Mouse (Mus musculus): Measurements from ENCODE around the gene Mgl2. TPM values are rescaled to one million over a fixed set of nuclear protein-coding genes. Genes with fewer than 3 reads are reported as not detected.

The Mgl2 gene
- 0.16 and 0.20 TPM in 2 replicates for polyA plus RNA-seq (2014; fragmentation: Nextera tagmentation; extraction: Ambion mirVana)

DNA sequence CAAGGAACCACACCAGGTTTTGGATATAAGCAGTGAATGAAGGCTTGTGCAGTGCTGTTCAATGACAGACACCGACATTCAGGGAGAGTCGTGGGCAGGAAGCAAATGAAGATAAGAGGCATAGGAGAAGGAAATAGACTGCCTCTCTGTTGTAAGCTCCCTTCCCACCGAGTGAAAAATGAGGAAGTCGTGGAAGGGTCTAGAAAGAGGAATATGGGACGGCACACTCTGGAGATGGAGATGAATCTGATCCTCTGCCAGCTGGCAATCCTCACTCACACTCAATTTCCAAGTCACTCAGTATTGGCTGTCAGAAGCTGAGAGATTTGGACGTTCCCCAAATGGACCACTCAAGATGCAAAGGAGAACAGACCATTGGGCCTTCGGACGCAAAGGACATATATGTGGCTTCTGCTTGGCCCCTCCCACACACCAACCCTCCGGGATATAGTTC lies at the start of gene Mgl2:
TSS of gene Mgl2 (plus strand) at position 404 of the 454 bp plus-strand sequence.
- H3K4me2 ChIP-seq (ENCODE audit: low read length): no peak within 1 kb of the TSS
- H3K4me1 ChIP-seq (ENCODE audit: control insufficient read depth in 2 of 2, insufficient read depth in 2 of 2, low read length in 2 of 2): no peaks in the 10 kb centered on the region; a peak in 1 of 4 replicates
- H3K27me3 ChIP-seq (ENCODE audit: control insufficient read depth, insufficient read depth, low read length): no peaks in the 10 kb centered on the region
- H3K4me3 ChIP-seq (ENCODE audit: control insufficient read depth in 1 of 2, insufficient read depth in 1 of 2, low read depth in 1 of 2, low read length in 2 of 2): no peak within 1 kb of the TSS
- no peak within 1 kb of the TSS for H3K27ac ChIP-seq (replicated peaks in 1 of 2; ENCODE audit: control insufficient read depth in 1 of 2, insufficient read depth in 1 of 2, low read depth in 2 of 2, low read length in 2 of 2)
- WGBS: 50% methylated on average over 9 of the region's 9 CpGs
- no peaks in the 10 kb centered on the region for H3K36me3 ChIP-seq (ENCODE audit: control insufficient read depth, insufficient read depth, low read length)
- H3K9ac ChIP-seq (ENCODE audit: low read length): no peak within 1 kb of the TSS
- H3K9me3 ChIP-seq (ENCODE audit: control insufficient read depth, low read length): no peaks in the 10 kb centered on the region
- ATAC-seq (ENCODE audit: insufficient number of reproducible peaks, insufficient read depth, low FRiP score, low read depth): no peak

GRCm38 (mm10) chr11:70080803-70081590 lies 49.1 kb upstream of the Mgl2 start:
- H3K36me3 ChIP-seq (ENCODE audit: control insufficient read depth, insufficient read depth, low read length): no peaks in the 10 kb centered on the region
- no peaks in the 10 kb centered on the region for H3K27me3 ChIP-seq (ENCODE audit: control insufficient read depth, insufficient read depth, low read length)
- no peak overlapping the region for H3K9ac ChIP-seq (ENCODE audit: low read length)
- no peak for ATAC-seq (ENCODE audit: insufficient number of reproducible peaks, insufficient read depth, low FRiP score, low read depth)
- no peak overlapping the region for H3K4me2 ChIP-seq (ENCODE audit: low read length)
- H3K27ac ChIP-seq (replicated peaks in 1 of 2; ENCODE audit: control insufficient read depth in 1 of 2, insufficient read depth in 1 of 2, low read depth in 2 of 2, low read length in 2 of 2): no peak overlapping the region
- peaks cover 0 to 4% of the 10 kb centered on the region in 2 experiments; a peak in 1 of 4 replicates for H3K4me1 ChIP-seq (ENCODE audit: control insufficient read depth in 2 of 2, insufficient read depth in 2 of 2, low read length in 2 of 2)
- no peak overlapping the region for H3K4me3 ChIP-seq (ENCODE audit: control insufficient read depth in 1 of 2, insufficient read depth in 1 of 2, low read depth in 1 of 2, low read length in 2 of 2)
- H3K9me3 ChIP-seq (ENCODE audit: control insufficient read depth, low read length): no peaks in the 10 kb centered on the region
- WGBS: 77% methylated on average over 15 of the region's 15 CpGs

DNA sequence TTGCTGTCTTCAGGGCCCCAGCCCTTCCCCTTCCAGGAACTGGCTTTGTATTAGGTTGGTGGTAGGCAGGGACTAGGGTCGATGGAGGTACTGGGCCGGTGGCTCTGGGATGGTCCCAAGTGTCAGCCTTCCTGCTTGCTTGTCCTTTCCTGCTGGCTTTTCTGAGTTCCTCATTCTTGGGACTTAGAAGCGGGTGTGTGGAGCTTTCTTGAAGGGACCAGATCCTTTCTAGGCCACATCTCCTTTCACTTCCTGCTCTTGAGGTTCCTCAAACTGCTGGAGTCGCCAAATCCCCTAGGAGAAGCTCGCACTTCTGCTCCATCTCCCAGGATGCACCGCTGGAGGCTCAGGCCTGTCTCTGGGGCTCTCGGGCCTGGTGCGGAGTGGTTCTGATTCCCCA lies 45.6 kb upstream of the Mgl2 start:
- Histone ChIP-seq H3K9me3 (ENCODE audit: control insufficient read depth, low read length) (no peaks in the 10 kb centered on the region), H3K27me3 (ENCODE audit: control insufficient read depth, insufficient read depth, low read length) (no peaks in the 10 kb centered on the region), H3K4me1 (ENCODE audit: control insufficient read depth in 2 of 2, insufficient read depth in 2 of 2, low read length in 2 of 2) (peaks cover 0 to 4% of the 10 kb centered on the region in 2 experiments; a peak in 1 of 4 replicates), H3K27ac (replicated peaks in 1 of 2; ENCODE audit: control insufficient read depth in 1 of 2, insufficient read depth in 1 of 2, low read depth in 2 of 2, low read length in 2 of 2) (no peak overlapping the region), H3K9ac (ENCODE audit: low read length) (no peak overlapping the region), H3K36me3 (ENCODE audit: control insufficient read depth, insufficient read depth, low read length) (no peaks in the 10 kb centered on the region), H3K4me3 (ENCODE audit: control insufficient read depth in 1 of 2, insufficient read depth in 1 of 2, low read depth in 1 of 2, low read length in 2 of 2) (no peak overlapping the region), H3K4me2 (ENCODE audit: low read length) (no peak overlapping the region)
- ATAC-seq (ENCODE audit: insufficient number of reproducible peaks, insufficient read depth, low FRiP score, low read depth): no peak
- WGBS: 81% methylated on average over 8 of the region's 8 CpGs

- no peak for ATAC-seq (ENCODE audit: insufficient number of reproducible peaks, insufficient read depth, low FRiP score, low read depth)
- no peaks in the 10 kb centered on the region for H3K36me3 ChIP-seq (ENCODE audit: control insufficient read depth, insufficient read depth, low read length)
- no peak within 1 kb of the TSS for H3K9ac ChIP-seq (ENCODE audit: low read length)
- 71% methylated on average over 12 of the region's 12 CpGs for WGBS
- H3K9me3 ChIP-seq (ENCODE audit: control insufficient read depth, low read length): no peaks in the 10 kb centered on the region
- H3K4me3 ChIP-seq (ENCODE audit: control insufficient read depth in 1 of 2, insufficient read depth in 1 of 2, low read depth in 1 of 2, low read length in 2 of 2): no peak within 1 kb of the TSS
- H3K4me1 ChIP-seq (ENCODE audit: control insufficient read depth in 2 of 2, insufficient read depth in 2 of 2, low read length in 2 of 2): no peaks in the 10 kb centered on the region
- no peak within 1 kb of the TSS for H3K27ac ChIP-seq (replicated peaks in 1 of 2; ENCODE audit: control insufficient read depth in 1 of 2, insufficient read depth in 1 of 2, low read depth in 2 of 2, low read length in 2 of 2)
- no peaks in the 10 kb centered on the region for H3K27me3 ChIP-seq (ENCODE audit: control insufficient read depth, insufficient read depth, low read length)
- H3K4me2 ChIP-seq (ENCODE audit: low read length): no peak within 1 kb of the TSS
Measured at GRCm38 (mm10) chr11:70091986-70092783, 37.9 kb upstream of the Mgl2 start, which contains the start of gene Asgr2. TSS of gene Asgr2 (plus strand) at chr11:70092644.

DNA sequence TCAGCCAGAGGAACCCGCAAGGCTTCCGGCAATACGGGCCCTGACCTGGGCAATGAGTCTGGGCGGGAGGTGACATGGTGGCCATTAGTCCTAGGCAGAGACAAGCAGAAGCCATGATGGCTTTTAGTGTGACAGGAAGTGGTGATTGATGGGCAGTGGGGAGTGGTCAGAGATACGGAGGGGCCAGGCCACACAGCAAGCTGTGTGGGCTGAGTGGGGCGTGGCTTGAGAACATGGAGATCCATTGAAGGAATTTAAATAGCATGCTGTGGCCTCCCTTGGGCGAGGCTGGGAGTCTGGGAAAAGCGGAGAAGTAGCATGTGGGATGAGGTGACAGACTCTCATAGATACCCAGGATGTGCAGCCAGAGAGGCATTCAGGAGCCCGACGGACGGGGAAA lies 32.7 kb upstream of the Mgl2 start:
- Histone ChIP-seq H3K4me3 (ENCODE audit: control insufficient read depth in 1 of 2, insufficient read depth in 1 of 2, low read depth in 1 of 2, low read length in 2 of 2) (no peak overlapping the region), H3K9me3 (ENCODE audit: control insufficient read depth, low read length) (no peaks in the 10 kb centered on the region), H3K27ac (replicated peaks in 1 of 2; ENCODE audit: control insufficient read depth in 1 of 2, insufficient read depth in 1 of 2, low read depth in 2 of 2, low read length in 2 of 2) (no peak overlapping the region), H3K36me3 (ENCODE audit: control insufficient read depth, insufficient read depth, low read length) (no peaks in the 10 kb centered on the region), H3K9ac (ENCODE audit: low read length) (no peak overlapping the region), H3K27me3 (ENCODE audit: control insufficient read depth, insufficient read depth, low read length) (no peaks in the 10 kb centered on the region), H3K4me2 (ENCODE audit: low read length) (no peak overlapping the region), H3K4me1 (ENCODE audit: control insufficient read depth in 2 of 2, insufficient read depth in 2 of 2, low read length in 2 of 2) (no peaks in the 10 kb centered on the region)
- 73% methylated on average over 11 of the region's 11 CpGs for WGBS
- ATAC-seq (ENCODE audit: insufficient number of reproducible peaks, insufficient read depth, low FRiP score, low read depth): no peak

DNA sequence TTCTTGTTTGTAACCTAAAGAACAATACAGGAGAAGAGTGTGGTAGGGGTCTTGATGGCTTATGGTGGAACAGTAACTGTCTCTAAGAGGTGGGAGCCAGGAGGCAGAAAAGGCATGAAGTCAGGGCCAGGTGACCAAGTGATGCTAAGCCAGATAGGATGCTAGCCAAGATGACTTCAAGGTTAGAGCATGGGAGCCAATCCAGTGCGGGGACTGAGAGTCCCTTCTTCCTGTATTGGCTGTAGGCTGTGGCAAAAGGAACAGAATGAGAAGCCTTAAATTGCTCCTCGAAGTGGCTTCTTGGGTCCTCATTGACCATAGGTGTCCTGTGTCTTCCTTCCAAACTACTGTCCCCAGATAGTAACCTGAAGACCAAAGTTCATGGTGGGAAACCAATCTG lies 31.0 kb upstream of the Mgl2 start:
- ATAC-seq (ENCODE audit: insufficient number of reproducible peaks, insufficient read depth, low FRiP score, low read depth): no peak
- 82% methylated on average over 2 of the region's 2 CpGs for WGBS
- no peak overlapping the region for H3K4me3 ChIP-seq (ENCODE audit: control insufficient read depth in 1 of 2, insufficient read depth in 1 of 2, low read depth in 1 of 2, low read length in 2 of 2)

GRCm38 (mm10) chr11:70099809-70100208 lies 30.3 kb upstream of the Mgl2 start:
- no peak overlapping the region for H3K27ac ChIP-seq (replicated peaks in 1 of 2; ENCODE audit: control insufficient read depth in 1 of 2, insufficient read depth in 1 of 2, low read depth in 2 of 2, low read length in 2 of 2)
- no peaks in the 10 kb centered on the region for H3K9me3 ChIP-seq (ENCODE audit: control insufficient read depth, low read length)
- no peaks in the 10 kb centered on the region for H3K4me1 ChIP-seq (ENCODE audit: control insufficient read depth in 2 of 2, insufficient read depth in 2 of 2, low read length in 2 of 2)
- H3K9ac ChIP-seq (ENCODE audit: low read length): no peak overlapping the region
- no peaks in the 10 kb centered on the region for H3K36me3 ChIP-seq (ENCODE audit: control insufficient read depth, insufficient read depth, low read length)
- H3K4me3 ChIP-seq (ENCODE audit: control insufficient read depth in 1 of 2, insufficient read depth in 1 of 2, low read depth in 1 of 2, low read length in 2 of 2): no peak overlapping the region
- 76% methylated on average over 2 of the region's 2 CpGs for WGBS
- H3K27me3 ChIP-seq (ENCODE audit: control insufficient read depth, insufficient read depth, low read length): no peaks in the 10 kb centered on the region
- no peak for ATAC-seq (ENCODE audit: insufficient number of reproducible peaks, insufficient read depth, low FRiP score, low read depth)
- no peak overlapping the region for H3K4me2 ChIP-seq (ENCODE audit: low read length)

More for the DNA sequence above, 31.0 kb upstream of the Mgl2 start:
- H3K4me2 ChIP-seq (ENCODE audit: low read length): no peak overlapping the region
- no peaks in the 10 kb centered on the region for H3K27me3 ChIP-seq (ENCODE audit: control insufficient read depth, insufficient read depth, low read length)
- no peaks in the 10 kb centered on the region for H3K4me1 ChIP-seq (ENCODE audit: control insufficient read depth in 2 of 2, insufficient read depth in 2 of 2, low read length in 2 of 2)
- H3K9ac ChIP-seq (ENCODE audit: low read length): no peak overlapping the region
- no peaks in the 10 kb centered on the region for H3K9me3 ChIP-seq (ENCODE audit: control insufficient read depth, low read length)
- no peak overlapping the region for H3K27ac ChIP-seq (replicated peaks in 1 of 2; ENCODE audit: control insufficient read depth in 1 of 2, insufficient read depth in 1 of 2, low read depth in 2 of 2, low read length in 2 of 2)
- no peaks in the 10 kb centered on the region for H3K36me3 ChIP-seq (ENCODE audit: control insufficient read depth, insufficient read depth, low read length)
